Mouse (Mus musculus) heart, embryonic 13.5 days (tissue): ENCODE measurements at regions not wholly inside any gene's neighbourhood (a gene's known extent, or its start where the extent isn't known, plus 50 kb on each side); places are given as distances from the start of the nearest gene placed in this dataset.

Source experiments
- ATAC-seq: fragments of 200-750 bp; cut with Nextera tagmentation; 2 replicates; pipeline ENCODE4 v1.8.0; 2017; ENCODE audit warnings: moderate TSS enrichment; ENCODE audit not compliant: insufficient number of reproducible peaks, low FRiP score, low TSS enrichment; ENCODE audit errors: extremely low read depth
- H3K27ac ChIP-seq: fragments of 300-500 bp; sonication (generic); replicated peaks from 2 replicates; pipeline ENCODE4 v1.5.1; 2015; ENCODE audit warnings: moderate library complexity, mild to moderate bottlenecking, inconsistent platforms
- H3K27me3 ChIP-seq: fragments of 300-500 bp; sonication (generic); replicated peaks from 2 replicates; pipeline ENCODE4 v1.6.1; 2015; ENCODE audit warnings: mild to moderate bottlenecking, inconsistent platforms
- H3K36me3 ChIP-seq: fragments of 300-500 bp; sonication (generic); 2 replicates; pipeline ENCODE4 v1.6.1; 2015; ENCODE audit warnings: mild to moderate bottlenecking, inconsistent platforms
- H3K4me1 ChIP-seq: fragments of 300-500 bp; sonication (generic); 2 replicates; pipeline ENCODE4 v1.6.1; 2015; ENCODE audit warnings: inconsistent platforms
- H3K4me2 ChIP-seq: fragments of 300-500 bp; sonication (generic); 2 replicates; pipeline ENCODE4 v1.6.1; 2015; ENCODE audit warnings: inconsistent platforms, mild to moderate bottlenecking, moderate library complexity
- H3K4me3 ChIP-seq: fragments of 300-500 bp; sonication (generic); 2 replicates; pipeline ENCODE4 v1.5.1; 2015; ENCODE audit warnings: moderate library complexity, mild to moderate bottlenecking, inconsistent platforms
- H3K9ac ChIP-seq: fragments of 300-500 bp; sonication (generic); 2 replicates; pipeline ENCODE4 v1.6.1; 2015; ENCODE audit warnings: inconsistent platforms, mild to moderate bottlenecking, moderate library complexity
- H3K9me3 ChIP-seq: fragments of 300-500 bp; sonication (generic); 2 replicates; pipeline ENCODE4 v1.6.1; 2016; ENCODE audit warnings: inconsistent platforms
- WGBS: fragments of 180-500 bp; shearing (Covaris S2); methylation state at CpG from one replicate; pipeline ENCODE4 v1.1.7; 2015; ENCODE audit warnings: mixed read lengths; 5-methylcytosine and 5-hydroxymethylcytosine counted together

- no peaks in the 10 kb centered on the region for H3K9me3 ChIP-seq
- 65% methylated on average over 3 of the region's 3 CpGs for WGBS
- ATAC-seq: no peak
- H3K9ac ChIP-seq: no peak overlapping the region
- no peaks in the 10 kb centered on the region for H3K36me3 ChIP-seq
- H3K4me1 ChIP-seq: 0 out of 2 replicates have a peak, but pooled peaks cover 1% of the 10 kb centered on the region
- H3K27ac ChIP-seq: no peak overlapping the region
- H3K4me3 ChIP-seq: no peak overlapping the region
- H3K27me3 ChIP-seq: no peaks in the 10 kb centered on the region
- no peak overlapping the region for H3K4me2 ChIP-seq
Observed at GRCm38 (mm10) chr3:39465811-39466210, 579.1 kb downstream of the Fat4 start.

GRCm38 (mm10) chr3:39489392-39489791 is 602.7 kb downstream of the Fat4 start:
- no peaks in the 10 kb centered on the region for H3K9me3 ChIP-seq
- H3K27ac ChIP-seq: no peak overlapping the region
- H3K4me1 ChIP-seq: no peaks in the 10 kb centered on the region
- H3K9ac ChIP-seq: no peak overlapping the region
- H3K4me2 ChIP-seq: no peak overlapping the region
- H3K4me3 ChIP-seq: no peak overlapping the region
- WGBS: 68% methylated on average over 7 of the region's 7 CpGs
- H3K36me3 ChIP-seq: no peaks in the 10 kb centered on the region
- no peak for ATAC-seq
- H3K27me3 ChIP-seq: no peaks in the 10 kb centered on the region

GRCm38 (mm10) chr3:39494363-39494762 is 607.6 kb downstream of the Fat4 start:
- H3K9me3 ChIP-seq: no peaks in the 10 kb centered on the region
- ATAC-seq: no peak
- H3K4me3 ChIP-seq: no peak overlapping the region
- no peaks in the 10 kb centered on the region for H3K36me3 ChIP-seq
- no peak overlapping the region for H3K4me2 ChIP-seq
- 78% methylated on average over 3 of the region's 3 CpGs for WGBS
- H3K27ac ChIP-seq: no peak overlapping the region
- no peaks in the 10 kb centered on the region for H3K27me3 ChIP-seq
- H3K9ac ChIP-seq: no peak overlapping the region
- H3K4me1 ChIP-seq: no peaks in the 10 kb centered on the region

- Histone ChIP-seq H3K4me1 (no peaks in the 10 kb centered on the region), H3K4me3 (no peak overlapping the region), H3K4me2 (no peak overlapping the region), H3K9ac (no peak overlapping the region), H3K36me3 (no peaks in the 10 kb centered on the region), H3K27me3 (no peaks in the 10 kb centered on the region), H3K27ac (no peak overlapping the region), H3K9me3 (no peaks in the 10 kb centered on the region)
- WGBS: 83% methylated on average over 5 of the region's 5 CpGs
- no peak for ATAC-seq
Observed at GRCm38 (mm10) chr3:39528087-39528486, 641.3 kb downstream of the Fat4 start.

- WGBS: 64% methylated on average over 2 of the region's 2 CpGs
- no peak for ATAC-seq
- Histone ChIP-seq H3K27ac (no peak overlapping the region), H3K9ac (no peak overlapping the region), H3K4me3 (no peak overlapping the region), H3K9me3 (no peaks in the 10 kb centered on the region), H3K4me2 (no peak overlapping the region), H3K27me3 (no peaks in the 10 kb centered on the region), H3K4me1 (peaks cover 6% of the 10 kb centered on the region; the same call in 1 of the 2 replicates), H3K36me3 (no peaks in the 10 kb centered on the region)
Observed at GRCm38 (mm10) chr3:39537515-39537914, 650.8 kb downstream of the Fat4 start.

- no peaks in the 10 kb centered on the region for H3K36me3 ChIP-seq
- H3K4me2 ChIP-seq: no peak overlapping the region
- H3K27me3 ChIP-seq: no peaks in the 10 kb centered on the region
- peaks cover 6% of the 10 kb centered on the region; the same call in 1 of the 2 replicates for H3K4me1 ChIP-seq
- 73% methylated on average over 7 of the region's 7 CpGs for WGBS
- no peak overlapping the region for H3K4me3 ChIP-seq
- H3K9me3 ChIP-seq: no peaks in the 10 kb centered on the region
- no peak for ATAC-seq
- no peak overlapping the region for H3K27ac ChIP-seq
- no peak overlapping the region for H3K9ac ChIP-seq
Observed at GRCm38 (mm10) chr3:39540530-39541118, 653.9 kb downstream of the Fat4 start.

GRCm38 (mm10) chr3:39559460-39560041 is 672.8 kb downstream of the Fat4 start:
- H3K36me3 ChIP-seq: no peaks in the 10 kb centered on the region
- no peak overlapping the region for H3K4me2 ChIP-seq
- 70% methylated on average over 3 of the region's 3 CpGs for WGBS
- no peak overlapping the region for H3K9ac ChIP-seq
- H3K27me3 ChIP-seq: no peaks in the 10 kb centered on the region
- no peaks in the 10 kb centered on the region for H3K9me3 ChIP-seq
- no peak overlapping the region for H3K4me3 ChIP-seq
- H3K27ac ChIP-seq: no peak overlapping the region
- peaks cover 3% of the 10 kb centered on the region; the same call in 1 of the 2 replicates for H3K4me1 ChIP-seq
- no peak for ATAC-seq

- Histone ChIP-seq H3K4me1 (peaks cover 3% of the 10 kb centered on the region; the same call in 1 of the 2 replicates), H3K4me2 (no peak overlapping the region), H3K9me3 (no peaks in the 10 kb centered on the region), H3K27me3 (no peaks in the 10 kb centered on the region), H3K27ac (no peak overlapping the region), H3K9ac (no peak overlapping the region), H3K36me3 (no peaks in the 10 kb centered on the region), H3K4me3 (no peak overlapping the region)
- ATAC-seq: no peak
- 57% methylated on average over 1 of the region's 1 CpGs for WGBS
Observed at GRCm38 (mm10) chr3:39560951-39561350, 674.2 kb downstream of the Fat4 start.

GRCm38 (mm10) chr3:39571444-39572237 is 684.9 kb downstream of the Fat4 start:
- no peaks in the 10 kb centered on the region for H3K27me3 ChIP-seq
- H3K4me2 ChIP-seq: no peak overlapping the region
- no peak for ATAC-seq
- no peak overlapping the region for H3K27ac ChIP-seq
- H3K9me3 ChIP-seq: no peaks in the 10 kb centered on the region
- WGBS: 87% methylated on average over 5 of the region's 5 CpGs
- no peaks in the 10 kb centered on the region for H3K4me1 ChIP-seq
- H3K9ac ChIP-seq: no peak overlapping the region
- H3K4me3 ChIP-seq: no peak overlapping the region
- no peaks in the 10 kb centered on the region for H3K36me3 ChIP-seq

- ATAC-seq: no peak
Observed at GRCm38 (mm10) chr3:39575200-39575599, 688.5 kb downstream of the Fat4 start.

GRCm38 (mm10) chr3:39591312-39591711 is 704.6 kb downstream of the Fat4 start:
- no peak for ATAC-seq
- 77% methylated on average over 2 of the region's 2 CpGs for WGBS

More at GRCm38 (mm10) chr3:39575200-39575599, 688.5 kb downstream of the Fat4 start:
- Histone ChIP-seq H3K9ac (no peak overlapping the region), H3K4me2 (no peak overlapping the region), H3K4me1 (no peaks in the 10 kb centered on the region), H3K27me3 (no peaks in the 10 kb centered on the region), H3K27ac (no peak overlapping the region), H3K9me3 (peaks cover 4% of the 10 kb centered on the region), H3K36me3 (no peaks in the 10 kb centered on the region), H3K4me3 (no peak overlapping the region)
- 53% methylated on average over 3 of the region's 3 CpGs for WGBS

More at GRCm38 (mm10) chr3:39591312-39591711, 704.6 kb downstream of the Fat4 start:
- Histone ChIP-seq H3K9ac (no peak overlapping the region), H3K4me3 (no peak overlapping the region), H3K4me2 (no peak overlapping the region), H3K4me1 (no peaks in the 10 kb centered on the region), H3K9me3 (no peaks in the 10 kb centered on the region), H3K27me3 (no peaks in the 10 kb centered on the region), H3K36me3 (no peaks in the 10 kb centered on the region), H3K27ac (no peak overlapping the region)
